Mouse (Mus musculus): ENCODE results near the gene Ring1. TPM values are rescaled to one million over a fixed set of nuclear protein-coding genes. Genes with fewer than 3 reads are reported as not detected.

Ring1 gene
- polyA plus RNA-seq, 1 experiment from 2014 or later: 22.4 TPM

DNA sequence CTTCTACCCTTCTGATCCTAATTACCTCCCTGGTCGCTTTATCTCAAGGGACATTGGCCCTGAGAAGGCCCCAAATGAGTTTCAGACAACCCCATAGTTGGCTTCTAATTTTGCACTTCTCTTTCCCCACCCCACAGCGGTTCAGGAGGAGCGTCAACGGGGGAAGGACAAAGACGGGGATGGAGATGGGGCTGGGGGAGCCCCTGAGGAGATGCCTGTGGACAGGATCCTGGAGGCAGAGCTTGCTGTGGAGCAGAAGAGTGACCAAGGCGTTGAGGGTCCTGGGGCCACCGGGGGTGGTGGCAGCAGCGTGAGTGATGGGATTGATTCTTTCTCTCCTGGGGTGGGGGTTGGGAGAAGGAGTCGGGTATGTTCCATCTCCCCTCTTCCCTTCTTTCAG is 11.0 kb upstream of the Ring1 start:
- 93% methylated on average over 8 of the region's 9 CpGs for WGBS
- Histone ChIP-seq H3K4me3 (no peak overlapping the region), H3K36me3 (peaks cover 47% of the 10 kb centered on the region), H3K27ac (replicated peaks) (no peak overlapping the region), H3K4me2 (no peak overlapping the region), H3K9me3 (no peaks in the 10 kb centered on the region), H3K4me1 (replicated peaks) (peaks cover 56% of the 10 kb centered on the region), H3K27me3 (no peaks in the 10 kb centered on the region), H3K9ac (no peak overlapping the region)
- no peak for ATAC-seq (ENCODE audit: low read depth)

GRCm38 (mm10) chr17:34034064-34034463 is 9.6 kb upstream of the Ring1 start:
- peaks cover 57% of the 10 kb centered on the region for H3K4me1 ChIP-seq (replicated peaks)
- H3K4me2 ChIP-seq: no peak overlapping the region

DNA sequence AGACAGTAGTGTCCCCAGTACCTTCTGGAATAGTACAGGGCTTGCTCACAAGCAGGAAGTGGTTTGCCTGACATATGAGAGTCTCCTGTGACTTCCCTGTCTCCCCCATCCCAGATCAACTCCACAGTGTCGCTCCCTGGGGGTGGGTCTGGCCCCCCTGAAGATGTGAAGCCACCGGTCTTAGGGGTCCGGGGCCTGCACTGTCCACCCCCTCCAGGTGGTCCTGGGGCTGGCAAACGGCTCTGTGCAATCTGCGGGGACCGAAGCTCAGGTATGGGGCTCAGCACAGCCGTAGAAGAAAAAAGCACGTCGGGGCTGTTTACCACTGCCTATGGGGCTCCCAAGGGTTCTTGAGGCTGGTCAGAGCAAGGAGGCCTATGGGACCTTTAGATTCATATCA is 9.0 kb upstream of the Ring1 start:
- peaks cover 57% of the 10 kb centered on the region for H3K4me1 ChIP-seq (replicated peaks)
- H3K27me3 ChIP-seq: no peaks in the 10 kb centered on the region
- no peak for ATAC-seq (ENCODE audit: low read depth)
- peak overlapping the region; percentile 100 for H3K4me2 ChIP-seq
- 95% methylated on average over 9 of the region's 9 CpGs for WGBS
- H3K36me3 ChIP-seq: peaks cover 65% of the 10 kb centered on the region
- no peaks in the 10 kb centered on the region for H3K9me3 ChIP-seq
- H3K4me3 ChIP-seq: no peak overlapping the region
- 0 out of 2 replicates have a peak overlapping the region, but pooled peaks have one; percentile 9 for H3K27ac ChIP-seq (replicated peaks)
- peak overlapping the region; percentile 96 for H3K9ac ChIP-seq

More at GRCm38 (mm10) chr17:34034064-34034463, 9.6 kb upstream of the Ring1 start:
- Histone ChIP-seq H3K27ac (replicated peaks) (no peak overlapping the region), H3K27me3 (no peaks in the 10 kb centered on the region), H3K4me3 (no peak overlapping the region), H3K9me3 (no peaks in the 10 kb centered on the region), H3K36me3 (peaks cover 59% of the 10 kb centered on the region), H3K9ac (no peak overlapping the region)
- 73% methylated on average over 10 of the region's 10 CpGs for WGBS
- no peak for ATAC-seq (ENCODE audit: low read depth)

DNA sequence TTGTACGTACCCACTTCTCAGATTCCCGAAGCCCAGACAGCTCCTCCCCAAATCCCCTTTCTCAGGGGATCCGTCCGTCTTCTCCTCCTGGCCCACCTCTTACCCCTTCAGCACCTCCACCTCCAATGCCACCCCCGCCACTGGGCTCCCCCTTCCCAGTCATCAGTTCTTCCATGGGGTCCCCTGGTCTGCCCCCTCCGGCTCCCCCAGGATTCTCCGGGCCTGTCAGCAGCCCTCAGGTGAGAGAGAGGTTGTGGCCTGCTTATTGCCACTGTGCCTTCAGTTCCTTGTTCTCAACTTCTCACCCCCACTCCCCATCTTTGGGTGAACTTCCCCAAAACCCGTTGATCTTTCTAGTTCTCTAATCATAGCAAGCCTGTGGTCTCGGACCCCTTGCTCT is 8.3 kb upstream of the Ring1 start:
- peak overlapping the region; percentile 100 for H3K4me2 ChIP-seq
- no peaks in the 10 kb centered on the region for H3K9me3 ChIP-seq
- H3K27me3 ChIP-seq: no peaks in the 10 kb centered on the region
- peak overlapping the region; percentile 87 for H3K4me3 ChIP-seq
- peak overlapping the region; percentile 98; the same call in 1 of the 2 replicates for H3K27ac ChIP-seq (replicated peaks)
- H3K36me3 ChIP-seq: peaks cover 64% of the 10 kb centered on the region
- H3K4me1 ChIP-seq (replicated peaks): peaks cover 56% of the 10 kb centered on the region
- no peak for ATAC-seq (ENCODE audit: low read depth)
- 55% methylated on average over 9 of the region's 9 CpGs for WGBS
- peak overlapping the region; percentile 96 for H3K9ac ChIP-seq

DNA sequence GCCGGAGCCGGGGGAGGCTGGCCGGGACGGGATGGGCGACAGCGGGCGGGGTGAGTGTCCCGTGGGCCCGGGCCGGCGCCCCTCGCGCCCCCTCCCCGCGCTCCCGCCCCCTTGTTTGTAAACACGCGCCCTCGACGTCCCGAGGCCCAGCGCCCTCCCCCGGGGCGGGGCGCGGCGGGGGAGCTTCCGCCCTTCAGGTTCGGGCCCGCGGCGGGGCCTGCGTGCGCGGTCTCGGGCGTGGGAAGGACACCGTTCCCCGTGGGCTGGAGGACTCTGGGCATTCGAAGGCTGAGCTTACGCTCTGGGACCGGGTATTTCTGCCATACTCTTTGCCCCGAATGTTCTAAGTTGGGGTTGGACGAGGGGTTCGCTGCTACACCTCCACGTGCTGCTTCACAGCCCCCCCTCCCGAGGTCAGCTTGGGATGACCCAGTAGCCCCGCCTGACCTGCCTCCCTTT is 7.7 kb upstream of the Ring1 start:
- Histone ChIP-seq H3K27ac (replicated peaks) (peak overlapping the region; percentile 98), H3K27me3 (no peaks in the 10 kb centered on the region), H3K4me1 (replicated peaks) (peaks cover 58% of the 10 kb centered on the region), H3K36me3 (peaks cover 58% of the 10 kb centered on the region), H3K4me2 (peak overlapping the region; percentile 100), H3K9ac (peak overlapping the region; percentile 96), H3K9me3 (no peaks in the 10 kb centered on the region), H3K4me3 (peak overlapping the region; percentile 87)
- under 1% methylated on average over 23 of the region's 48 CpGs for WGBS
- peak; percentile 2; the same call in 1 of the 2 replicates for ATAC-seq (ENCODE audit: low read depth)

- Histone ChIP-seq H3K4me3 (peak within 1 kb of the TSS; percentile 87), H3K4me2 (peak within 1 kb of the TSS; percentile 100), H3K27ac (replicated peaks) (peak within 1 kb of the TSS; percentile 98), H3K36me3 (peaks cover 52% of the 10 kb centered on the region), H3K4me1 (replicated peaks) (peaks cover 64% of the 10 kb centered on the region), H3K27me3 (no peaks in the 10 kb centered on the region), H3K9ac (peak within 1 kb of the TSS; percentile 96), H3K9me3 (no peaks in the 10 kb centered on the region)
- WGBS: under 1% methylated on average over 81 of the region's 88 CpGs
- peak; percentile 80 for ATAC-seq (ENCODE audit: low read depth)
These were observed 7.1 kb upstream of the Ring1 start, which contains the start of the genes Slc39a7 and Rxrb for GRCm38 (mm10) chr17:34031465-34032173. Gene Slc39a7 (minus strand): TSS chr17:34031682. Gene Rxrb (plus strand): TSS chr17:34031812.

GRCm38 (mm10) chr17:34030861-34031326 is 6.4 kb upstream of the Ring1 start:
- Histone ChIP-seq H3K4me2 (peak overlapping the region; percentile 100), H3K36me3 (peaks cover 45% of the 10 kb centered on the region), H3K4me3 (peak overlapping the region; percentile 87), H3K27me3 (no peaks in the 10 kb centered on the region), H3K4me1 (replicated peaks) (peaks cover 72% of the 10 kb centered on the region), H3K9me3 (no peaks in the 10 kb centered on the region), H3K27ac (replicated peaks) (peak overlapping the region; percentile 98), H3K9ac (peak overlapping the region; percentile 96)
- WGBS: 5% methylated on average over 20 of the region's 20 CpGs
- no peak; the same call in 1 of the 2 replicates for ATAC-seq (ENCODE audit: low read depth)

GRCm38 (mm10) chr17:34029890-34030595 is 5.6 kb upstream of the Ring1 start:
- H3K27ac ChIP-seq (replicated peaks): 0 out of 2 replicates have a peak overlapping the region, but pooled peaks have one; percentile 98

GRCm38 (mm10) chr17:34029150-34029889 is 4.8 kb upstream of the Ring1 start:
- Histone ChIP-seq H3K4me2 (peak overlapping the region; percentile 100), H3K9me3 (no peaks in the 10 kb centered on the region), H3K9ac (peak overlapping the region; percentile 96), H3K27ac (replicated peaks) (peak overlapping the region; percentile 99; the same call in 1 of the 2 replicates), H3K27me3 (no peaks in the 10 kb centered on the region), H3K36me3 (peaks cover 29% of the 10 kb centered on the region), H3K4me1 (replicated peaks) (peaks cover 80% of the 10 kb centered on the region), H3K4me3 (peak overlapping the region; percentile 87)
- ATAC-seq (ENCODE audit: low read depth): no peak
- WGBS: 90% methylated on average over 18 of the region's 18 CpGs

More at GRCm38 (mm10) chr17:34029890-34030595, 5.6 kb upstream of the Ring1 start:
- Histone ChIP-seq H3K9me3 (no peaks in the 10 kb centered on the region), H3K9ac (peak overlapping the region; percentile 96), H3K4me2 (peak overlapping the region; percentile 100), H3K27me3 (no peaks in the 10 kb centered on the region), H3K4me3 (peak overlapping the region; percentile 87), H3K36me3 (peaks cover 36% of the 10 kb centered on the region), H3K4me1 (replicated peaks) (peaks cover 80% of the 10 kb centered on the region)
- no peak for ATAC-seq (ENCODE audit: low read depth)
- 68% methylated on average over 21 of the region's 21 CpGs for WGBS

DNA sequence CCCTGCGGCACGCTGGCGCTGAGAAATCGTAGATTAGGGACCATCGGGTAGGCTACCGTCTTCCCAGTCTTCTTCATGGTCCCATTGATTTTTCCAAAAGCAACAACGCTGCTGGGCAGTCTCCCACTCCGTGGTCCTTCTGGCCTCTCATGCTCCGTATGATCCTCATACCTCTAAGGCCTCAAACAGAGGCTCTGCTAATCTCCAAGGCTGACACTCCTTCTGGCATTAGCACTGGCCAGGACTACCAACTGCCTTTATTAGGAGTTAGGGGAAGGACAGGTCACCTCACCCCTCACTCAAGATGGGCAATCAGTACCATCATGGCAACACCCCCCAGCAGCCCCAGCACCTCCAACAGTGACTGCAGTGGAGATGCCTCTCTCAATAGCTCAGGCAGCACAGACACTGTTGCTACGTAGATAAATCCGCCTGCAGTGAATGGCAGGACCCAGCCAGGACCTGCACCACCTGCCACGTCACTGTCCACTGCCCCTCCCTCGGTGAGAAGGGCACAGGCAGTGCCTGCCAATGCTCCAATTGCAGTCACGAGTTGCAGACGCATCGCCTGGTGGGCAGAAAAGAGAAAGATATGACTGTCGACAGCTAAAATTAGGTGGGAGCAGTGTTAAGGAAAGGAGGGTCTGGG is 4.1 kb upstream of the Ring1 start:
- Histone ChIP-seq H3K27me3 (no peaks in the 10 kb centered on the region), H3K4me2 (peak overlapping the region; percentile 100), H3K4me1 (replicated peaks) (peaks cover 78% of the 10 kb centered on the region), H3K9ac (peak overlapping the region; percentile 96), H3K4me3 (peak overlapping the region; percentile 87), H3K9me3 (no peaks in the 10 kb centered on the region), H3K27ac (replicated peaks) (peak overlapping the region; percentile 99), H3K36me3 (peaks cover 22% of the 10 kb centered on the region)
- 49% methylated on average over 17 of the region's 17 CpGs for WGBS
- no peak for ATAC-seq (ENCODE audit: low read depth)

- Histone ChIP-seq H3K4me2 (peak within 1 kb of the TSS; percentile 100), H3K27me3 (no peaks in the 10 kb centered on the region), H3K9ac (peak within 1 kb of the TSS; percentile 96), H3K36me3 (peaks cover 26% of the 10 kb centered on the region), H3K4me3 (peak within 1 kb of the TSS; percentile 87), H3K9me3 (no peaks in the 10 kb centered on the region), H3K27ac (replicated peaks) (peak within 1 kb of the TSS; percentile 99), H3K4me1 (replicated peaks) (peaks cover 78% of the 10 kb centered on the region)
- WGBS: under 1% methylated on average over 49 of the region's 49 CpGs
- peak; percentile 69 for ATAC-seq (ENCODE audit: low read depth)
These were observed 3.3 kb upstream of the Ring1 start, which contains the start of gene H2-Ke6 for GRCm38 (mm10) chr17:34027656-34028223. Gene H2-Ke6 (minus strand): TSS chr17:34028060.

Measured in neural tube, embryonic 13.5 days (tissue).